25 mouse cellular contexts compared by ENCODE assay signal in the genomic region with DNA sequence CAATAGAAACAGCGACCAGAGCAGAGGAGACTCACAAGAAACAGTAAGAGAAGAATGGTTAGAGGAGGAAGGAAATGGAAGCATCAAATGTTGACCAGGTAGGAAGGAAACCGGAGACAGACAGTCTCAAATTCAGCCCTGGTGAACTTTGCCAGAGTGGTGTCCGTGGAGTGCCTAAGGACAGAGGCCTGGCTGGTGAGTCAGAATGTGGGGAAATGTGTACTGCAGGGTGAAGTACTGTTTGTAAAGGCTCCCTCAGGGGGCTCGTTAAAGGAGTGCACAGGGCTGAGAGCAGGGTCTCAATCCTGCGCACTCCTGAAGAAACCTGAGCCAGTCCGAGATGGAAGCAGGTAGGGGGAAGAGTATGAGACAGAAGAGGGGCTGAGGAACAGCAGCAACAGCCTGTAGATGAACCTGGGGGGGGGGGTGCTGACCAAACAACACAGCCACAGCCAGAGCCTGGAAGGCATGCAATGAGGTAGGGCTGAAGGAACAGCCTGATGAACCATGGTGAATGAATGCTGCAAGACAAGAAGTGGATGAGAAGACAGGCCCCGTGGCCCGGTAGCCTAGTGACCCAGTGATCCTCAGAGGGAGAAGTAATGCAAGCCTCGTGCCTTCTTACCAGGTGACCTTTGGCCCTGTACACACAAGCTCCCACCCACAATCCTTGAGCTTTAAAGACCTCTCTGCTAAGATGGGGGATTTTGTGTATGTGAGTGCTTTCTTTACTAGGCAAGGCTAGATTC. TPM values are rescaled to one million over a fixed set of nuclear protein-coding genes. Genes with fewer than 3 reads are reported as not detected.
DNase-seq lines count a peak whose midpoint lies in the region; ATAC-seq and TF ChIP-seq lines count a peak whose summit lies in the region.
"Had no signal": no experiment of that assay in that cellular context is flagged by ENCODE, and none has a peak within 500 bp of the region (broad histone marks: within the 10 kb centered on the region; RNA-seq: fewer than 3 reads in every experiment).

No protein-coding gene starts in this region.

- no peak for ATAC-seq in kidney, postnatal 0 days (replicated peaks; ENCODE audit: low FRiP score, low read depth)
- ATAC-seq in kidney, embryonic 14.5 days (ENCODE audit: low FRiP score, low TSS enrichment): no peak
- ATAC-seq in stomach, embryonic 16.5 days (ENCODE audit: insufficient read depth, low FRiP score): peak; percentile 56; the same call in 1 of the 2 replicates
- ATAC-seq: CD4-positive, CD25-positive, alpha-beta regulatory T cell, adult 4 months; forebrain, embryonic 14.5 days had no signal

- TF ChIP-seq CTCF in kidney, postnatal 0 days (IDR thresholded peaks at IDR 0.05; ENCODE audit: low read depth): no peak

- H3K27ac ChIP-seq in kidney, postnatal 0 days: no peak overlapping the region
- no peak overlapping the region for H3K27ac ChIP-seq in kidney, embryonic 14.5 days (ENCODE audit: low read depth, low read length)
- H3K27ac ChIP-seq in stomach, embryonic 16.5 days (ENCODE audit: low read length): no peak overlapping the region
- H3K27ac ChIP-seq: embryonic facial prominence, embryonic 15.5 days; forebrain, embryonic 10.5 days; heart, adult 2 months; heart, embryonic 15.5 days; hindbrain, embryonic 10.5 days; hindbrain, embryonic 14.5 days had no signal

- DNase-seq in kidney, postnatal 0 days (ENCODE audit: low spot score): peak; percentile 6
- peak; percentile 54 for DNase-seq in urinary bladder, postnatal 14 days (ENCODE audit: low spot score)
- no peak for DNase-seq in urinary bladder, adult 2 months (ENCODE audit: low spot score)
- peak; percentile 17 for DNase-seq in NIH3T3 (ENCODE audit: low read depth)
- no peak for DNase-seq in frontal cortex, adult 2 months (ENCODE audit: extremely low spot score in 1 of 2, low spot score in 1 of 2)
- DNase-seq in thymus, postnatal 10 days (ENCODE audit: low spot score in 2 of 2): no peak
- DNase-seq: adrenal gland, adult 2 months; adrenal gland, postnatal 36 days; B cell, adult 2 months; cerebellum, adult 2 months; cerebellum, postnatal 14 days; embryo, embryonic 11 days; gastrocnemius, postnatal 10 days; heart, adult 2 months had no signal

- no peak overlapping the region for H3K4me3 ChIP-seq in kidney, postnatal 0 days (replicated peaks; ENCODE audit: low read depth, low read length)
- no peak overlapping the region for H3K4me3 ChIP-seq in kidney, embryonic 14.5 days (ENCODE audit: low read length)
- no peak overlapping the region for H3K4me3 ChIP-seq in stomach, embryonic 16.5 days (replicated peaks; ENCODE audit: low read length)
- H3K4me3 ChIP-seq: embryonic facial prominence, embryonic 15.5 days; erythroblast, embryonic 14.5 days; forebrain, embryonic 10.5 days; heart, adult 2 months; heart, embryonic 15.5 days; hindbrain, embryonic 10.5 days had no signal

- no peaks in the 10 kb centered on the region for H3K27me3 ChIP-seq in kidney, postnatal 0 days (ENCODE audit: insufficient read depth, low read length)
- H3K27me3 ChIP-seq in kidney, embryonic 14.5 days (ENCODE audit: control insufficient read depth, insufficient read depth, low read length): no peaks in the 10 kb centered on the region
- no peaks in the 10 kb centered on the region for H3K27me3 ChIP-seq in stomach, embryonic 16.5 days (ENCODE audit: control insufficient read depth, insufficient read depth, low read length)
- H3K27me3 ChIP-seq: embryonic facial prominence, embryonic 15.5 days; heart, embryonic 15.5 days had no signal

- no peaks in the 10 kb centered on the region for H3K9me3 ChIP-seq in kidney, postnatal 0 days (replicated peaks; ENCODE audit: low read length)
- no peaks in the 10 kb centered on the region for H3K9me3 ChIP-seq in kidney, embryonic 14.5 days (ENCODE audit: control insufficient read depth, low read length)
- no peaks in the 10 kb centered on the region for H3K9me3 ChIP-seq in stomach, embryonic 16.5 days (replicated peaks; ENCODE audit: control insufficient read depth, low read length)
- H3K9me3 ChIP-seq: embryonic facial prominence, embryonic 15.5 days; forebrain, embryonic 10.5 days; heart, embryonic 15.5 days; hindbrain, embryonic 10.5 days had no signal

- H3K36me3 ChIP-seq in kidney, postnatal 0 days (ENCODE audit: insufficient read depth, low read length): no peaks in the 10 kb centered on the region
- no peaks in the 10 kb centered on the region for H3K36me3 ChIP-seq in kidney, embryonic 14.5 days (ENCODE audit: control insufficient read depth, insufficient read depth, low read length)
- H3K36me3 ChIP-seq in stomach, embryonic 16.5 days (ENCODE audit: control insufficient read depth, insufficient read depth, low read length): no peaks in the 10 kb centered on the region
- H3K36me3 ChIP-seq: embryonic facial prominence, embryonic 15.5 days; forebrain, embryonic 10.5 days; heart, embryonic 15.5 days; hindbrain, embryonic 10.5 days had no signal

- WGBS in kidney, postnatal 0 days: 51% methylated on average over 9 of the region's 9 CpGs
- 52% methylated on average over 9 of the region's 9 CpGs for WGBS in kidney, embryonic 14.5 days
- 53% methylated on average over 9 of the region's 9 CpGs for WGBS in stomach, embryonic 16.5 days

- no peak overlapping the region for H3K9ac ChIP-seq in kidney, postnatal 0 days (ENCODE audit: low read depth, low read length)
- no peak overlapping the region for H3K9ac ChIP-seq in kidney, embryonic 14.5 days (ENCODE audit: low read depth, low read length)
- H3K9ac ChIP-seq in stomach, embryonic 16.5 days (ENCODE audit: low read length): no peak overlapping the region
- H3K9ac ChIP-seq: embryonic facial prominence, embryonic 15.5 days; heart, embryonic 15.5 days; hindbrain, embryonic 14.5 days had no signal

- no peaks in the 10 kb centered on the region for H3K4me1 ChIP-seq in kidney, postnatal 0 days (replicated peaks; ENCODE audit: insufficient read depth, low read length)
- H3K4me1 ChIP-seq in kidney, embryonic 14.5 days (ENCODE audit: control insufficient read depth, insufficient read depth, low read length): no peaks in the 10 kb centered on the region
- no peaks in the 10 kb centered on the region for H3K4me1 ChIP-seq in stomach, embryonic 16.5 days (ENCODE audit: control insufficient read depth, insufficient read depth, low read length)
- H3K4me1 ChIP-seq: embryonic facial prominence, embryonic 15.5 days; forebrain, embryonic 10.5 days; heart, embryonic 15.5 days had no signal

- no peak overlapping the region for H3K4me2 ChIP-seq in kidney, postnatal 0 days (ENCODE audit: low read length)
- H3K4me2 ChIP-seq in kidney, embryonic 14.5 days (replicated peaks; ENCODE audit: low read depth, low read length): no peak overlapping the region
- no peak overlapping the region for H3K4me2 ChIP-seq in stomach, embryonic 16.5 days (ENCODE audit: low read depth, low read length)
- H3K4me2 ChIP-seq: embryonic facial prominence, embryonic 15.5 days; heart, embryonic 11.5 days; heart, embryonic 15.5 days; hindbrain, embryonic 14.5 days had no signal

RNA-seq across cellular contexts. Expression of gene Ramac, which starts 27.3 kb away (rescaled TPM):
- 173 and 175 TPM in 2 replicates for polyA plus RNA-seq in kidney, postnatal 0 days (2015; fragmentation: Nextera tagmentation; extraction: Ambion mirVana)
- polyA plus RNA-seq in kidney, embryonic 14.5 days (2014; fragmentation: Nextera tagmentation; extraction: Ambion mirVana): 125 and 140 TPM in 2 replicates
- polyA plus RNA-seq in urinary bladder, adult 2 months (2012; rRNA removed): 73.3 and 76.1 TPM in 2 replicates
- 134 and 136 TPM in 2 replicates for polyA plus RNA-seq in stomach, embryonic 16.5 days (2015; fragmentation: Nextera tagmentation; extraction: Ambion mirVana)
- polyA plus RNA-seq in frontal cortex, adult 2 months (2012; rRNA removed): 72.0 and 83.5 TPM in 2 replicates

RNA-seq across cellular contexts. Expression of gene Homer2, which starts 28.1 kb away (rescaled TPM):
- polyA plus RNA-seq in kidney, postnatal 0 days (2015; fragmentation: Nextera tagmentation; extraction: Ambion mirVana): 8.2 and 8.4 TPM in 2 replicates
- polyA plus RNA-seq in kidney, embryonic 14.5 days (2014; fragmentation: Nextera tagmentation; extraction: Ambion mirVana): 13.8 and 14.5 TPM in 2 replicates
- polyA plus RNA-seq in urinary bladder, adult 2 months (2012; rRNA removed): 25.4 and 29.3 TPM in 2 replicates
- polyA plus RNA-seq in stomach, embryonic 16.5 days (2015; fragmentation: Nextera tagmentation; extraction: Ambion mirVana): 33.3 and 35.9 TPM in 2 replicates
- 48.1 and 53.0 TPM in 2 replicates for polyA plus RNA-seq in frontal cortex, adult 2 months (2012; rRNA removed)

RNA-seq across cellular contexts. Expression of gene 3110040N11Rik, which starts 53.8 kb away (rescaled TPM):
- polyA plus RNA-seq in kidney, postnatal 0 days (2015; fragmentation: Nextera tagmentation; extraction: Ambion mirVana): 46.4 and 49.0 TPM in 2 replicates
- 51.1 and 61.1 TPM in 2 replicates for polyA plus RNA-seq in kidney, embryonic 14.5 days (2014; fragmentation: Nextera tagmentation; extraction: Ambion mirVana)
- 43.1 and 51.5 TPM in 2 replicates for polyA plus RNA-seq in urinary bladder, adult 2 months (2012; rRNA removed)
- 50.9 and 55.5 TPM in 2 replicates for polyA plus RNA-seq in stomach, embryonic 16.5 days (2015; fragmentation: Nextera tagmentation; extraction: Ambion mirVana)
- polyA plus RNA-seq in frontal cortex, adult 2 months (2012; rRNA removed): 33.3 and 34.2 TPM in 2 replicates

Comparison
In these comparisons a context has a peak if more than half of its experiments do, and no peak if none do; other contexts are left out.
1. DNase-seq: peak in kidney, postnatal 0 days (single experiment), urinary bladder, postnatal 14 days (single experiment) and NIH3T3 (single experiment); none in urinary bladder, adult 2 months (single experiment), frontal cortex, adult 2 months (0 of 2) and thymus, postnatal 10 days (0 of 2).